Mouse (Mus musculus) megakaryocyte progenitor cell, adult 5-6 weeks (primary cell): ENCODE data around the gene Trp73. TPM values are rescaled to one million over a fixed set of nuclear protein-coding genes. Genes with fewer than 3 reads are reported as not detected.
A peak's percentile ranks its signal among the peaks of the same experiment; 100 is the strongest.

Experiments used
- ATAC-seq: replicated peaks from 2 replicates; pipeline ENCODE4 v1.8.0; 2016; ENCODE audit warnings: mild to moderate bottlenecking, moderate TSS enrichment, inconsistent platforms; ENCODE audit not compliant: poor library complexity
- total RNA-seq, 2 experiments: library from RNA; stranded (forward) in 1 of 2; stranded (reverse) in 1 of 2; fragments of 157-497, 149-512 nt in 1 of 2; fragments of 200-1000 nt in 1 of 2; gene quantifications; 2 replicates each; pipeline versions ENCODE4 v1.2.3 to v1.2.4; 2015 to 2017

Trp73 gene
- total RNA-seq (2015) = not detected in 2 replicates
- total RNA-seq (2017) = not detected in 2 replicates

- ATAC-seq = no peak
Measured at GRCm38 (mm10) chr4:154140182-154140212, at the start of gene Trp73. Gene Trp73 (minus strand): TSS chr4:154140208.

GRCm38 (mm10) chr4:154188948-154189347 is 48.9 kb upstream of the Trp73 start:
- ATAC-seq = peak; percentile 85

DNA sequence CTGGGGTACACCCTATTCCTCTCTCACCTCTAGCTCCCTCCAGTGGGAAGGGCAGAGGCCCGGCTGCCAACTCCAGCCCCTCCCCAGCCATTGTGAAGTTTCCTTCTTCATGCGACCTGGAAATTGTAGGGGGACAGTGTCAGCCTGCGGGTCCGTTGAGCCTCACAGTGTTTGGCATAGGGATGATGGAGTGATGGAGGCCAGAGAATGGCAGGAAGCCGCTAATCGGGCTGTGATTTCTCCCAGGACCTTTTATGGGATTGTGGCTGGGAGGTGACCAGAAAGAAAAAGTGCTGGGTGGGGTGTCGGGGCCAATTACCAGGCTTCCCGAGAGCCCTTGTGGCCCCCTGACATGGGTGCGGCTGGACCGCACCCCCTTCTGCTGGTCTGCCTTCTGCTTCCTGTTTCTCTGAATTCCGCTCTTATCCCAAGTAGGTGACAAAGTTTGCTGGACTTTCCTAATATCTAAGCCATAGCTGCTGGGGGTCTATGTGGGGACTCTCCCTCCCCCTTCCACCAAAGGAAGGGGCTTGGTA is 46.1 kb upstream of the Trp73 start:
- no peak for ATAC-seq

GRCm38 (mm10) chr4:154185001-154185400 is 45.0 kb upstream of the Trp73 start:
- ATAC-seq = no peak

DNA sequence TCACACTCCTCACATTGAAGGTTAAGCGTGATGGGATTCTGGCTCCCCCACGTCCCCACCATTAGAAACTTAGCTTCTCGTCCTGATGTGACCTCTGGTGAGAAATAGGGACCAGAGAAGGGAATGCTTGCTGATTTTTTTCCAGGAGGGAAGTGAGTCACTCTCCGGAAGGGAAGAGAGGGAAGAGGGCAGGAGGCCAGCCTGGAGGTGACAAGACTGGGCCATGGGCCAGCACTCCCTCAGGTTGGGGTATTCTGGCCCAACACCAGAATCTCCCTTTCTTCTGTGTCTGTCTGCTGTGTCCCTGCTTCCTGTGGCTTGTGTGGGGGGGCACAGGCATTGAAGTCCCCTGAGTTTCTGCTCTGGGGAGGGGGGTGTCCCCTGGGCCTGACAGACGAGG is 43.6 kb upstream of the Trp73 start:
- no peak for ATAC-seq

- no peak for ATAC-seq
Measured at GRCm38 (mm10) chr4:154181001-154181400, 41.0 kb upstream of the Trp73 start.

DNA sequence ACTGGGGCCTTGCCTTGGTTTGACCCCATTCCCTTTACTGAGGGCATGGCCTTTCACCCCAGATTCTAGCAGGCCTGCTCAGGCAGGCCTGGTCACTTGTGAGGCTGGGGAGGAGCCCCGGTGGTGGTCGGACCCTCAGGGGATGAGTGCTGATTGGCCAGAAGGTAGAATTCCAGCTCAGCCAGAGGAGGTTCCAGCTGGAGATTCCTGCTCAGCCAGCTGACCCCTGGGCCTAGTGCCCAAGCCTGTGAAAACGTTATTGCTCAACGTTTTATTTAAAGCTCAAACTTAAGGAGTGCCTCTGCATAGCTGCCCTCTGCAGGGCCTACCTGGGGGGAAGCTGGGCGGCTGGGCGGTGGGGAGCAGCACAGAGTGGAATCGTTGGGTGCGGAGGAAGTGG is 37.2 kb upstream of the Trp73 start:
- ATAC-seq = peak; percentile 48

DNA sequence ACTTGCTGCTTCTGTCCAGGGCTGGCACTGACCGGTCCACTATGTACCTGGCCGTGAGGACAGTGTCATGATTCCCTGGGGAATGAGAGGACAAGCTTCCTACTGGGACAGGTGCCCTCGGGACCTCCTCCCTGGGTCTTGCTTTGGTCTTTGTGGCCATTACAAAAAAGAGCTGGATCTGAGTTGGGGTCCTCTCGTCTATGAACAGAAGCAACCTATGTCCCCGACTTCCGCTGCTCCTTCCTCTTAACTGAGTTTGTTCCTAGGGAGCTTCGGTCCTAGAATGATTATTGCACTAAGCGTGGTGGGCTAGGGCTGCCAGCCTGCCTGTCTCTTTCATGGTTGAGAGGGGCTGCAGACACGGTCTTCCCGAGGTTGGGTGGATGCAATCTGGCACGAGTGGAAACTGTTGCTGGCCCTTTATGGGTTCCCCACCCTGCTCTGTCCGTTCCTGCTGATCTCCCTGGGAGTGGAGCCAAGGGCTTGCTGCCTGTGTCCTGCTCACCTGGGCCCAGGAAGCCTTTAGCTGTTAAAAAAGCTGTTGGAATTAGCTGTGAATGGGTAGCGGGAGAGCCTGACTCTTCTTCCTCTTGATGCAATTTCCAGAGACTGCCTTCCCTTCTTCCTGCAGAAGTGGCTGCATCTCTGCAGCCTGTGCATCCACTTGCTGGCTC is 32.1 kb upstream of the Trp73 start:
- no peak for ATAC-seq

GRCm38 (mm10) chr4:154171151-154171930 is 31.3 kb upstream of the Trp73 start:
- no peak for ATAC-seq

GRCm38 (mm10) chr4:154170506-154171150 is 30.6 kb upstream of the Trp73 start, which contains the start of gene Megf6:
Gene Megf6 (plus strand): TSS chr4:154170730.
- ATAC-seq = 0 out of 2 replicates have a peak, but pooled peaks have one; percentile 19

DNA sequence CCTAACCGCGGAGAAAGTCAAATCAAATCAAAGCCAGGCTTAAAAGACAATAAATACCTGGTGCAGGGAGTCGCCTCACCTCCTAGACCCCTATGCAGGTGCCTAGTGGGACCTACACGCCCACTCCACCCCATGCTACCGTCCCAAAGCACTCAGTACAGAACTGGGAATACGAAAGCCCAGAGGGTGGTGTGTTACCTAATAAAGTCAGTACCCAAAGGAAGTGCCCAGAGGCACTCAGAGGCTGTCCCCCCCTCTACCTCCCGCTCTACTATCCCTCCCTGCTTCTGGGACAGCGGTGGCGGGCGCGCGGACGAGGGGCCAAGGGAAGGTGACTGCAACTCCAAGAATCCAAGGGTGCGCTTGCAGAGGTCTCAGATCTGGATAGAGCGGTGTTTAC is 30.0 kb upstream of the Trp73 start:
- ATAC-seq = no peak

- peak; percentile 55; the same call in 1 of the 2 replicates for ATAC-seq
Measured at GRCm38 (mm10) chr4:154167053-154167452, 27.0 kb upstream of the Trp73 start.

DNA sequence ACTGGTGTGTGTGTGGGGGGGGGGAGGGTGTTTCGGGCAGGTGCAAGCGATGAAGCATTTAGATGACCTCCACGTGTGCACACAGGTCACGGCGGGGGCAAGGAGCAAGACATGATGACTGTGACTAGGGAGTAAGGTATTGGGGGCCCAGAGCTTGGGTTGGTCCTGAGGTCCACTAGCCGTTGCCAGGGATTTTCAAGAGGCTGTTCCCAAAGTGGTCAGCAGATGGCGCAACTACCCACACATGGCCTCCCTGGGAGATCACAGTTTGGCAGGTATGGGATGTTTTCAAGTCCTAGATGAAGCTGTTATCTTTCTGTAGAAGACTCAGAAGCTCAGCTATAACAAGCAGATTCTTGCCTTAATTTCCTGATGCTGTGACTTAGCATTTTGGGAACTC is 23.3 kb upstream of the Trp73 start:
- peak; percentile 24 for ATAC-seq

DNA sequence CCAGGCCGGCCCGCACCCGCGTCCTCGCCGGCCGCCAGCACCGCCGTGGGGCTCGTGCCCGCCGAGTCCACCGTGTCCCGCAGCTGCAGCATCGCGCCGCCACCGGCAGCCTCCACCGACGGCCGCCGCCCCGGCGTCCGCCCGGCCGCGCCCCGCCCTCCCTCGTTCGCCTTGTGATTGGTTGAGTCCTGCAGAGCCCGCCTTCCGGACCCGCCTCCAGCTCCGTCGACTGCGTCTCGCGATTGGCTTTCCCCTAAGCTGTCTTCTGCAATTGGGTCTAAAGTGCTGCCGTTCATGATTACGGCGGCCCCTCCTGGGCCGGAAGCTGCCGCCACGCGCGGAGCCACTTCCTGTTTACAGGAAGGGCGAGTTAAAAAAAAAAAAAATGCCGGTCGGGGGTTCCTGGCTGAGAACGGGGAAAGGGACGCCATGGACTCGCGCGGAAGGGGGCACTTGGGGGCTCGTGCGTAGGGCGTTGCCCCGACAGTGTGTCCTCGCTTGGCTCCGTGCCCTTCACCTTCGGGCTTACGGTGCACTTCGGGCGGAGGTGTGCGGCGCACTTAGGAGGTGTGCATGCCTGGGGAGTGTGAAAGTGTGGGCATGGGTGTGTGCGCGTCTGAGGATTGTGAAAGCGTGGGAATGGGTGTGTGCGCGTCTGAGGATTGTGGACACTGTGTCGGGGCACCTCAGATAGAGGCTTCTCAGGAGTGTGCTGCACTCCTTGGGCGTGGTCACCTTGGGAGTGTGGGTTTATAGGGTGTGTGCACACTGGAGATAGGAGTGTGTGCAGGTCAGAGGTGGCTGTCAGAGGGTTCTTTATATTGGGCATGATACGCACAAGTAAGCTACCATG is 20.8 kb upstream of the Trp73 start, which contains the start of gene Tprgl:
Gene Tprgl, minus strand, starts transcription at position 129 of the 853 bp plus-strand sequence.
- ATAC-seq = peak; percentile 79

DNA sequence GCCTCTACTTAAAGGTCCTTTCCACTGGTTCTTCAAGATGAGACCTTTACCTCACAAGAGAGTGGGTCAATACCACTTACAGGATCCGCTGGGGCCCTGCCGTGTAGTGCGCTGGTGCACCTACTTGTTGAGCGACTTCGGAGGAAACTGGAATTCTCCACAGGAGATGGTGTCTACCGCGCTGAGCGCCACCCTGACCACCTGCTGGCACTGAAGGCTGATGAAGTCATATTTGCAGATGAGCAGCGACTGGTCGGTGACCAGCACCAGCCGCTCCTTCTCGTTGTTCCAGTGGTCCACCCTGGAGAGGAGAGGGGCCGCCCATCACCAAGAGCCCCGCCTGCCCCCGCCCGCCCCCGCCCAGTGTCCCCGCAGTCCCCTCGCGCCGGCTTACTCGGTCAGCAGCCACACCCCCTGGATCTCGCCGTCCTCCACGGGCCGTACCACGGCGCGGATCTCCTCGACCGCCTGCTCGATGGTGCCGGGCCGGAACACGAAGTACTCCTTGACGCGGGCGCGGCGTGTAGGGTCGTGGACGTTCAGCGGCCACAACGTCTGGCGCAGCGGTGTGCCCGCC is 20.0 kb upstream of the Trp73 start:
- ATAC-seq = no peak

DNA sequence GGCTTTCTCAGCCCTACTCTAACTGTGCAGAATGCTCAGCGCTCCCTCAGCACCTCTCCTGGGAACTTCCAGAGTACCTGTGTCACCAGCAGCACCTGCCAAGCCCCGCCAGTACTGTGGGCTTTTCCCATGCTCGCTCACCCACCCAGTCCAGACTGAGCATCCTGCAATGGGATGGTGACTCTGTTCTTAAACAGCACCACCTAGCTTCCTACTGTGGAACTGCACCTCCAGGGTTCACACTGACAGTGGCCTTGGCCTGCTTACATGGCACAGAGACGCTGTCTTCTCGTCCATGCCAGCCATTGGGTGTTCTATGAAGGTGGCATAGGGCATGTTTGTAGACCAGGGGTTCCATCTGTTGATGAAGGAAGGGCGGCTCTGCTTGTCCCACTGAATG is 19.0 kb upstream of the Trp73 start:
- ATAC-seq = peak; percentile 63

GRCm38 (mm10) chr4:154157970-154158662 is 18.1 kb upstream of the Trp73 start:
- ATAC-seq = no peak

DNA sequence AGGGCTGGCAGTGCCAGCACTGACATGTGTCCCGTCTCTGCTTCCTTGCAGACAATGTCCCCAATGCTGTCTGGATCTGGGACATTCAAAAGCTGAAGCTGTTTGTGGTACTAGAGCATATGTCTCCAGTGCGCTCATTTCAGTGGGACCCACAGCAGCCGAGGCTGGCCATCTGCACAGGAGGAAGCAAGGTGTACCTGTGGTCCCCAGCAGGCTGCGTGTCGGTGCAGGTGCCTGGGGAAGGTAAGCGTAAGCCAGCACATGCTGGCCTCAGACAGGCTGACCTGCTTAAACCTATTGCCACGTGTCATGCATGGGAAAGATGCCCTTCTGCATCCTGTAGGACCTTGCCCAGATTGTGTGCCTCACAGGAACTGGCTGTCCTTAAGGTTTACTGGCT is 16.0 kb upstream of the Trp73 start:
- no peak for ATAC-seq

GRCm38 (mm10) chr4:154154104-154154503 is 14.1 kb upstream of the Trp73 start:
- no peak for ATAC-seq

GRCm38 (mm10) chr4:154146342-154146741 is 6.3 kb upstream of the Trp73 start:
- no peak for ATAC-seq
